Mouse (Mus musculus) ES-Bruce4 (cell line): ENCODE results near the gene Fam171a2. TPM values are rescaled to one million over a fixed set of nuclear protein-coding genes. Genes with fewer than 3 reads are reported as not detected.

Experiments
- H3K27ac ChIP-seq: 2 replicates; pipeline ENCODE4 v1.5.1; 2012; ENCODE audit warnings: low read length, inconsistent platforms; ENCODE audit not compliant: insufficient read depth
- H3K27me3 ChIP-seq: 2 replicates; pipeline ENCODE4 v1.6.1; 2012; ENCODE audit warnings: mild to moderate bottlenecking, low read length, inconsistent platforms; ENCODE audit not compliant: control insufficient read depth, poor library complexity, insufficient read depth, severe bottlenecking
- H3K36me3 ChIP-seq: 2 replicates; pipeline ENCODE4 v1.6.1; 2012; ENCODE audit warnings: inconsistent platforms, mild to moderate bottlenecking, low read length, moderate library complexity; ENCODE audit not compliant: control insufficient read depth, poor library complexity, insufficient read depth, severe bottlenecking
- H3K4me1 ChIP-seq: one replicate; pipeline ENCODE4 v1.8.1; 2011; ENCODE audit warnings: low read length; ENCODE audit not compliant: control insufficient read depth, insufficient read depth
- H3K4me3 ChIP-seq: 2 replicates; pipeline ENCODE4 v1.5.1; 2011; ENCODE audit warnings: low read depth, mild to moderate bottlenecking, low read length
- H3K9ac ChIP-seq: 2 replicates; pipeline ENCODE4 v1.6.1; 2012; ENCODE audit warnings: low read depth, mild to moderate bottlenecking, inconsistent platforms; ENCODE audit not compliant: poor library complexity, severe bottlenecking
- H3K9me3 ChIP-seq: replicated peaks from 2 replicates; pipeline ENCODE4 v1.6.1; 2012; ENCODE audit warnings: mild to moderate bottlenecking, low read length, inconsistent platforms; ENCODE audit not compliant: control insufficient read depth, poor library complexity, insufficient read depth, severe bottlenecking
- CTCF ChIP-seq: IDR thresholded peaks from one replicate; pipeline ENCODE4 v1.8.1; 2011; ENCODE audit warnings: low read depth, low read length
- EP300 ChIP-seq: IDR thresholded peaks from 2 replicates; pipeline ENCODE4 v1.6.1; 2011; ENCODE audit warnings: low read depth, low read length; ENCODE audit not compliant: insufficient read depth
- POLR2A ChIP-seq: IDR thresholded peaks from one replicate; pipeline ENCODE4 v1.8.1; 2011; ENCODE audit warnings: low read length; ENCODE audit not compliant: insufficient read depth
- polyA plus RNA-seq: library from polyadenylated mRNA; stranded (reverse); fragments of >200 nt; gene quantifications from 2 replicates; pipeline ENCODE4 v1.2.4, GENCODE M21; 2011; ENCODE audit warnings: low read depth; ENCODE audit not compliant: missing spikeins, insufficient read depth, insufficient read length

Gene Fam171a2
- polyA plus RNA-seq, 1 experiment: 5.4 TPM

DNA sequence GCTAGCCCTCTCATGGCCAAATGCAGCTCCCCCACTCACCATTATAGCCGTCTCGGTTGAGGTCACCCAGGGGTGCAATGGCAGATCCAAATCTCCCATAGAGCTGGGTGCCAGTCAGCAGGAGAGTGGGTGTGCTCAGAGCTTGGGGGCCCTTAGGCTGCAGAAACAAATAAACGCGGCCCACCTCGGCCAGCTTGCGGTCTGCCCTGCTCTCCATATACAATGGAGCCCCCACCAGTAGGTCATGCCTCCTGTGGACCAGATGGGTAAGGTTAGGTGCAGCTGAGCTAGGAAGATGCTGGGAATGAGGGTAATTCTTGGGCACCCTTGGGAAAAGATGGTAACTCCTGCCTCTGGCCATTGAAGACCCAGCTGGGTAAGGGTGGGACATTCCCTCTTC, 17.4 kb upstream of the Fam171a2 start:
- H3K4me1 ChIP-seq: no peaks in the 10 kb centered on the region
- no peak overlapping the region for H3K4me3 ChIP-seq
- no peaks in the 10 kb centered on the region for H3K9me3 ChIP-seq
- no peak for TF ChIP-seq EP300
- TF ChIP-seq CTCF: no peak
- TF ChIP-seq POLR2A: no peak
- H3K27ac ChIP-seq: no peak overlapping the region
- H3K9ac ChIP-seq: no peak overlapping the region
- H3K27me3 ChIP-seq: no peaks in the 10 kb centered on the region
- no peaks in the 10 kb centered on the region for H3K36me3 ChIP-seq

DNA sequence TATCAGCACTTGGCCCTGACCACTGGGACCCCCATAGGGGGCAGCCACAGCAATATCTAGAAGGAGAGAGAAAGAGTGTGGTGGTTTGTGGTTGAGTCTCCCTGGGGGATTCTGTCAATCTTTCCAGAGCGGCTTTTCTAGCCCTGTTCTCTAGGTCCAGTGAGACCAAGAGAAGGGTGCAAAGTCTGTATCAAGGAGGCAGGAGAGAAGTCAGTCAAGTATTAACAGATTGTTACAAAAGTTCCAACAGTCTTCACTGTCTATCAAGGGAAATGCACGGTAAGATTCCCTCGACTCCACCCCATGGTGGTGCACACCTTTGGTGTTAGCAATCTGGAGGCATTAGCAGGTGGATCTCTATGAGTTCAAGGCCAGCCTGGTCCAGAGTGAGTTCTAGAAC, 14.3 kb upstream of the Fam171a2 start:
- Histone ChIP-seq H3K36me3 (no peaks in the 10 kb centered on the region), H3K27ac (no peak overlapping the region), H3K9ac (no peak overlapping the region), H3K4me3 (no peak overlapping the region), H3K9me3 (no peaks in the 10 kb centered on the region), H3K4me1 (no peaks in the 10 kb centered on the region), H3K27me3 (no peaks in the 10 kb centered on the region)
- no peak for TF ChIP-seq EP300
- no peak for TF ChIP-seq CTCF
- no peak for TF ChIP-seq POLR2A

DNA sequence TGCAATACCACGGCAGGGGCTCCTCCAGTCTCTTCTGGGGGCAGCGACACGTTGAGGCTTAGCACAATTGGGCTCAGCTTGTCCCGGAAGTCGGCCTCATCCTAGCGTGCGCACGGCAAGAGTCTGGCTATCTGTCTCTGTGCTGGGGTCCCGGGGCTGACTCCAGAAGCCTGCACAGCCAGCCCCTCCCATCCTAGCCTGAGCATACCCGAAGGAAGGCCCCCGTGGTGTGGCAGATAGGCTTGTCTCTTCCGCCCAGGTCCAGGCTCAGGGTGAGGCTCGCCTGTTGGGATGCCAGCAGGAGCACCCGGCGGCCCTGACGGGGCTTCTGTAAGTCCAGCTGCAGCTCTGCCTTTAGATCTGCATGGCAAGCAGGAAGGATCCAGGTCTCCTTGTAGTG, 13.1 kb upstream of the Fam171a2 start:
- TF ChIP-seq CTCF (no peak), POLR2A (no peak), EP300 (no peak)
- no peak overlapping the region for H3K4me3 ChIP-seq
- H3K27me3 ChIP-seq: no peaks in the 10 kb centered on the region
- H3K36me3 ChIP-seq: no peaks in the 10 kb centered on the region
- H3K4me1 ChIP-seq: no peaks in the 10 kb centered on the region
- no peaks in the 10 kb centered on the region for H3K9me3 ChIP-seq
- no peak overlapping the region for H3K9ac ChIP-seq
- H3K27ac ChIP-seq: no peak overlapping the region

DNA sequence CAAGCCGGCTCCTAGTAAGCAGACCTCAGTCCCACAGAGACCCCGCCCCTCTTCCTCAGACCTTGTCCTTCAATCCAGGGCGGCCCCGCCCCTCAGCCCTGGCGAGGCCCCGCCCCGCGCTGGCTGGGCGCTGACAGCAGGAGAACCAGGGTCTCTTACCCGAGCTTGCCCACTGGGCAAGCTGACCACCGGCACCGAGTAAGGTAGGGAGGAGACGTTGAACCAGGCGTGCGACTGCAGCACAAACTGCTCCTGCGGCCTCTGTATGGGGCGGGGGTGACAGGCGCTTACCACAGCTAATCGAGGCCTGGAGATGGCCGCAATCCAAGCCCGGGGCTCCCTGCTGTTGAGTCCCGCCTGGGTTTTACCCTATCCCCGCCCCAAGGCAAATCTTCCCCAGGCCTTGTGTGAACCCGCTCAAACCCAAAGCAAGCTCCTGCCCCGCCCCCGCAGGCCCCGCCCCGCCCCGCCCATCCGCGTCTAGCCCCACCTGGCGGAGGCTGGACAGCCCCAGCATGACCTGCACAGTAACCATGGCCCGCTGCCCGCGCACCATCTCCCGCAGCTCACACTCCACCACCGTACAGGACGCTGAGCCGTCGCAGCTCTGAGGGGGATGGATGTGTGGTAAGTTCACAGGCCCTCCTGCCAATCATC, 8.4 kb upstream of the Fam171a2 start:
- peak overlapping the region; percentile 70 for H3K4me3 ChIP-seq
- H3K27me3 ChIP-seq: no peaks in the 10 kb centered on the region
- no peak overlapping the region for H3K27ac ChIP-seq
- H3K4me1 ChIP-seq: peaks cover 2% of the 10 kb centered on the region
- H3K9ac ChIP-seq: no peak overlapping the region
- H3K9me3 ChIP-seq: no peaks in the 10 kb centered on the region
- TF ChIP-seq CTCF (peak; percentile 13), EP300 (no peak), POLR2A (no peak)
- H3K36me3 ChIP-seq: no peaks in the 10 kb centered on the region

DNA sequence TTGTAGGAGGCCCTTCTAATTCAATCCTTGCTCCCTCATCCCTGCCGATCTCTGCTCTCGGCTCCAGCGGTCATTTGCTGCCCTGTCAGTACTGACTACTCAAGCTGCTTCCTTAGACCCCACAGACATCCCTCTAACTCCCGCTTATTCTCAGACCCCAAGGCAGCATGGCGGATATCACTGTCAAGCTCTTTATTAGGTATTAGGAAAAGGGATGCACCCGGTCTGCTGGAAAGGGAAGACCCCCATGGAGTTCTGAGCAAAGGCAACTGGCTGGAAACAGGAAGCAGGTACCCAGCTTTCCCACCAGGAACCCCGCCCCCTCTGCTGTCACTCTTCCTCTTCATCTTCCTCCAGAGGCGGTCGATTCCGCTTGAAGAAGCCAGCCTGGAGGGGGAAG, 5.6 kb upstream of the Fam171a2 start:
- Histone ChIP-seq H3K4me3 (no peak overlapping the region), H3K27ac (no peak overlapping the region), H3K4me1 (peaks cover 4% of the 10 kb centered on the region), H3K36me3 (no peaks in the 10 kb centered on the region), H3K9ac (no peak overlapping the region), H3K27me3 (no peaks in the 10 kb centered on the region), H3K9me3 (no peaks in the 10 kb centered on the region)
- TF ChIP-seq EP300 (no peak), CTCF (no peak), POLR2A (no peak)

DNA sequence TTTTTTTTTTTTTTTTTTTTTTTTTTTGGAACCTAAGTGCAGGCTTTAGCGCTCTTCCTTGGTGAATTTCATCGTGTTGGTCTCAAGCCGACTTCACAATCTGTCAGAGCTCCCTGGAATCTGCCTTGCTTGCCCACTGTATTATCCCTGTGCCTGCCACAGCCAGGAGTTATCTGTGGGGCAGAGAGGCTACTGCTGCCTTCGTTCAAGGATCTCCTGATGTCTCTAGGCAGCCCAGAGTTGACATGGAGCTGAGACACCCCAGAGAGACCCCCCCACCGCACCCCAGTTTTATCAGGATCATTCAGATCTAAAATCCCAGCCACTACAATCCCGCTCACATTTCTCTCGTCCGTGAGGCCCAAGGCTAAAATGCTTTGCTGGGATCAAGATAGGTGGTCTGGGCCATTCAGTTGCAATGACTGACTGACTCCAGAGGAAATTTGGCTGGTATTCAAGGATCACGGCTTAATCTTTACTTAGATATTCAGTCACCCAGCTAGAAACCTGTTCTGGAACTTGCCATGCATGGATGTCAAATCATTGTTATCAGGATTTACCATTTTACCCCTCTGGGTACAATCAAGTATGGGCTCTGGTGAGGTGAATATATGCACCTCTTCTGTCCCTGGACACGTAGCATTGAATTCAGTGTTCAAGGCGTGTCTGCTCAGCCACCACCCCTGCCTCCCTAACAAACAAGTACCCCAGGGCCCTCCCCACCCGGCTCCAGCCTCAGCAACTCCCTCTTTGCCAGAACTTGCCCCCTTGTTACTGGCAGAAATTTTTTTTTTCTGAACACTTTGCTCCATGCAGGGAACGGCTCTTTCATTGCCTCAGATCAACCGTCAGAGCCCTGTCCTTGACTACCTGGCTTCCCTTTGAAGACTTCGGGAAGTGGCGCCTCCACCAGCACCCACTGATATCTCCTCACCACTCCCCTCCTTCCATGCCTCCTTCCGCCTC, 1.8 kb upstream of the Fam171a2 start:
- Histone ChIP-seq H3K27ac (no peak overlapping the region), H3K9ac (no peak overlapping the region), H3K9me3 (no peaks in the 10 kb centered on the region), H3K27me3 (peaks cover 3% of the 10 kb centered on the region; the same call in 1 of the 2 replicates), H3K4me1 (peaks cover 2% of the 10 kb centered on the region), H3K4me3 (no peak overlapping the region), H3K36me3 (no peaks in the 10 kb centered on the region)
- TF ChIP-seq EP300: no peak
- TF ChIP-seq POLR2A: no peak
- TF ChIP-seq CTCF: no peak
